ENCODE assay signal across 17 mouse cellular contexts in the genomic region with DNA sequence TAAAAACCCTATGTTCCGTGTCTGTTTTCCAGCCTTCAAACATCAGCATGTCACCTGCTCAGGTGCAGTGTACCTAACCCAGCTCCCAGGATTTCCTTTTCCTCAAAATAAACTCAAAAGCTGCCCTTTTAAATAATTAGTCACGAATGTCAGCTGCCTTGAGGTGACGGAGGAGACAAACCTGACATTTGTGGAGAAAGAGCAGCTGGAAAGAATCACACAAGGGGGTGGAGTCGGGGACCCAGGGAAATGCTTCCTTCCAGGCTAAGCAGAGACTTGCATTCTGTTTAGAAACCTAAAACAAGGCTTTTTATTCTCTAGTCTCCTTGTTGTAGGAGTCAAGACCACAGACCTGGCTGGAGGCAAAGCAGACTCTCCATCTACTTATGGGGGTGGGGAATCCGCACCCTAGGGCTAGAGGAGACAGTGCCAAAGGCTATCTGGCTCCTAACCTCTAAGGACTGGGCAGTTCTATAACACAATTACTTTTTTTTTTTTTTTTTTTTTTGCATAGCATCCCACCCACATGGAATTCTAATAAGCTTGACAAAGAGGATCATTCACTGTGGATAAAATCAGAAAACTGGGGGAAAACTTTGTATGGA. TPM values are rescaled to one million over a fixed set of nuclear protein-coding genes. Genes with fewer than 3 reads are reported as not detected.
DNase-seq lines count a peak whose midpoint lies in the region; ATAC-seq and TF ChIP-seq lines count a peak whose summit lies in the region.
"Had no signal": no experiment of that assay in that cellular context is flagged by ENCODE, and none has a peak within 500 bp of the region (broad histone marks: within the 10 kb centered on the region; RNA-seq: fewer than 3 reads in every experiment).

No protein-coding gene starts in this region.

- no peak overlapping the region for H3K4me3 ChIP-seq in heart, embryonic 16.5 days (ENCODE audit: low read length)
- H3K4me3 ChIP-seq in lung, embryonic 16.5 days (ENCODE audit: low read length): no peak overlapping the region
- H3K4me3 ChIP-seq in embryonic facial prominence, embryonic 11.5 days (ENCODE audit: low read depth, low read length): no peak overlapping the region
- 0 out of 2 replicates have a peak overlapping the region, but pooled peaks have one; percentile 7 for H3K4me3 ChIP-seq in limb, embryonic 10.5 days
- no peak overlapping the region for H3K4me3 ChIP-seq in left cerebral cortex, adult 2 months
- H3K4me3 ChIP-seq: hindbrain, embryonic 15.5 days; liver, embryonic 13.5 days; midbrain, embryonic 10.5 days; neural tube, embryonic 12.5 days had no signal

- H3K4me2 ChIP-seq in heart, embryonic 16.5 days (ENCODE audit: low read depth, low read length): no peak overlapping the region
- H3K4me2 ChIP-seq in lung, embryonic 16.5 days (ENCODE audit: low read depth, low read length): no peak overlapping the region
- no peak overlapping the region for H3K4me2 ChIP-seq in embryonic facial prominence, embryonic 11.5 days (ENCODE audit: low read depth, low read length)
- H3K4me2 ChIP-seq: hindbrain, embryonic 15.5 days; liver, embryonic 13.5 days; neural tube, embryonic 12.5 days had no signal

- 42% methylated on average over 5 of the region's 5 CpGs for WGBS in heart, embryonic 16.5 days
- 42% methylated on average over 5 of the region's 5 CpGs for WGBS in lung, embryonic 16.5 days
- 33% methylated on average over 5 of the region's 5 CpGs for WGBS in embryonic facial prominence, embryonic 11.5 days
- 24% methylated on average over 5 of the region's 5 CpGs for WGBS in limb, embryonic 10.5 days

- no peaks in the 10 kb centered on the region for H3K27me3 ChIP-seq in heart, embryonic 16.5 days (ENCODE audit: control insufficient read depth, insufficient read depth, low read length)
- no peaks in the 10 kb centered on the region for H3K27me3 ChIP-seq in lung, embryonic 16.5 days (ENCODE audit: control insufficient read depth, insufficient read depth, low read depth, low read length)
- no peaks in the 10 kb centered on the region for H3K27me3 ChIP-seq in embryonic facial prominence, embryonic 11.5 days (ENCODE audit: control insufficient read depth, insufficient read depth, low read length)
- H3K27me3 ChIP-seq in limb, embryonic 10.5 days (ENCODE audit: low read depth, poor library complexity, severe bottlenecking): no peaks in the 10 kb centered on the region
- H3K27me3 ChIP-seq: hindbrain, embryonic 15.5 days; liver, embryonic 13.5 days; neural tube, embryonic 12.5 days had no signal

- no peak for DNase-seq in heart, postnatal 4 days
- DNase-seq in lung, postnatal 14 days: no peak
- DNase-seq in embryonic facial prominence, embryonic 11.5 days (ENCODE audit: low spot score): peak; percentile 59
- DNase-seq in limb, embryonic 10.5 days (ENCODE audit: low spot score): peak; percentile 78
- no peak for DNase-seq in left cerebral cortex, adult 2 months (ENCODE audit: extremely low spot score in 1 of 2, low spot score in 2 of 2)
- no peak for DNase-seq in retina, postnatal 1 day
- DNase-seq: cerebellum, adult 11 months; kidney, postnatal 36 days; liver, embryonic 13.5 days; spleen, adult 18-20 months; thymus, adult 2 months had no signal

- ATAC-seq in heart, embryonic 16.5 days (replicated peaks; ENCODE audit: extremely low read depth, insufficient read depth, low FRiP score): no peak
- ATAC-seq in lung, embryonic 16.5 days (ENCODE audit: low read depth): peak; percentile 32; the same call in 1 of the 2 replicates
- no peak for ATAC-seq in embryonic facial prominence, embryonic 11.5 days (replicated peaks; ENCODE audit: insufficient number of reproducible peaks, low FRiP score, low TSS enrichment, low read depth)
- ATAC-seq: CD4-positive, CD25-positive, alpha-beta regulatory T cell, adult 4 months had no signal

- no peaks in the 10 kb centered on the region for H3K9me3 ChIP-seq in heart, embryonic 16.5 days (replicated peaks; ENCODE audit: control insufficient read depth, low read length)
- H3K9me3 ChIP-seq in lung, embryonic 16.5 days (ENCODE audit: control insufficient read depth, low read length): no peaks in the 10 kb centered on the region
- no peaks in the 10 kb centered on the region for H3K9me3 ChIP-seq in embryonic facial prominence, embryonic 11.5 days (replicated peaks; ENCODE audit: control insufficient read depth, low read length)
- no peaks in the 10 kb centered on the region for H3K9me3 ChIP-seq in limb, embryonic 10.5 days (replicated peaks)
- H3K9me3 ChIP-seq: hindbrain, embryonic 15.5 days; liver, embryonic 13.5 days; midbrain, embryonic 10.5 days; neural tube, embryonic 12.5 days had no signal

- H3K27ac ChIP-seq in heart, embryonic 16.5 days (ENCODE audit: low read length): 0 out of 2 replicates have a peak overlapping the region, but pooled peaks have one; percentile 29
- H3K27ac ChIP-seq in lung, embryonic 16.5 days (ENCODE audit: low read length): no peak overlapping the region
- H3K27ac ChIP-seq in embryonic facial prominence, embryonic 11.5 days (replicated peaks; ENCODE audit: low read depth, low read length): no peak overlapping the region
- peak overlapping the region; percentile 81 for H3K27ac ChIP-seq in limb, embryonic 10.5 days
- H3K27ac ChIP-seq in left cerebral cortex, adult 2 months: no peak overlapping the region
- H3K27ac ChIP-seq: hindbrain, embryonic 15.5 days; liver, embryonic 13.5 days; neural tube, embryonic 12.5 days had no signal

- TF ChIP-seq CTCF in left cerebral cortex, adult 2 months (IDR thresholded peaks at IDR 0.05): no peak

- intact Hi-C loops in left cerebral cortex, adult 2 months (cut with DNase I): no loop called here

- H3K36me3 ChIP-seq in heart, embryonic 16.5 days (ENCODE audit: control insufficient read depth, insufficient read depth): peaks cover 4% of the 10 kb centered on the region; the same call in 1 of the 2 replicates
- H3K36me3 ChIP-seq in lung, embryonic 16.5 days (ENCODE audit: control insufficient read depth, insufficient read depth, low read length): no peaks in the 10 kb centered on the region
- H3K36me3 ChIP-seq in embryonic facial prominence, embryonic 11.5 days (replicated peaks; ENCODE audit: control insufficient read depth, insufficient read depth, low read depth, low read length): no peaks in the 10 kb centered on the region
- H3K36me3 ChIP-seq in limb, embryonic 10.5 days: peaks cover 20% of the 10 kb centered on the region; the same call in 1 of the 2 replicates
- H3K36me3 ChIP-seq: liver, embryonic 13.5 days; neural tube, embryonic 12.5 days had no signal

- no peak overlapping the region for H3K9ac ChIP-seq in heart, embryonic 16.5 days (ENCODE audit: low read length)
- no peak overlapping the region for H3K9ac ChIP-seq in lung, embryonic 16.5 days (ENCODE audit: low read length)
- no peak overlapping the region for H3K9ac ChIP-seq in embryonic facial prominence, embryonic 11.5 days (replicated peaks; ENCODE audit: low read length)
- H3K9ac ChIP-seq: hindbrain, embryonic 15.5 days; liver, embryonic 13.5 days; neural tube, embryonic 12.5 days had no signal

- peaks cover 42% of the 10 kb centered on the region for H3K4me1 ChIP-seq in heart, embryonic 16.5 days (ENCODE audit: control insufficient read depth, insufficient read depth, low read length)
- peaks cover 11% of the 10 kb centered on the region for H3K4me1 ChIP-seq in lung, embryonic 16.5 days (replicated peaks; ENCODE audit: control insufficient read depth, insufficient read depth, low read length)
- H3K4me1 ChIP-seq in embryonic facial prominence, embryonic 11.5 days (ENCODE audit: control insufficient read depth, insufficient read depth, low read length): peaks cover 3% of the 10 kb centered on the region
- peaks cover 58% of the 10 kb centered on the region for H3K4me1 ChIP-seq in limb, embryonic 10.5 days
- H3K4me1 ChIP-seq: neural tube, embryonic 12.5 days had no signal

RNA-seq across cellular contexts. Expression of gene Stk39, which starts 29.9 kb away (rescaled TPM):
- 61.8 and 66.0 TPM in 2 replicates for polyA plus RNA-seq in heart, embryonic 16.5 days (2015; fragmentation: Nextera tagmentation; extraction: Ambion mirVana)
- 100 to 1,000 TPM; 160 to 163 TPM for total RNA-seq in heart, postnatal 4 days (2021)
- polyA plus RNA-seq in lung, embryonic 16.5 days (2015; fragmentation: Nextera tagmentation; extraction: Ambion mirVana): 7.9 and 13.0 TPM in 2 replicates
- polyA plus RNA-seq in embryonic facial prominence, embryonic 11.5 days (2014; fragmentation: Nextera tagmentation; extraction: Ambion mirVana): 24.2 and 26.9 TPM in 2 replicates
- polyA plus RNA-seq in limb, embryonic 10.5 days (2016; fragmentation: Nextera tagmentation; extraction: Ambion mirVana): 22.1 and 27.9 TPM in 2 replicates
- total RNA-seq in left cerebral cortex, adult 2 months (2021): 10 to 100 TPM; 82.0 to 87.6 TPM

Comparison
In these comparisons a context has a peak if more than half of its experiments do, and no peak if none do; other contexts are left out.
1. H3K27ac ChIP-seq: peak in heart, embryonic 16.5 days (single experiment) and limb, embryonic 10.5 days (single experiment); none in lung, embryonic 16.5 days (single experiment), embryonic facial prominence, embryonic 11.5 days (single experiment) and left cerebral cortex, adult 2 months (single experiment).
2. DNase-seq: peak in embryonic facial prominence, embryonic 11.5 days (single experiment) and limb, embryonic 10.5 days (single experiment); none in heart, postnatal 4 days (single experiment), lung, postnatal 14 days (single experiment), left cerebral cortex, adult 2 months (0 of 2) and retina, postnatal 1 day (single experiment).